Mouse (Mus musculus) heart, postnatal 14 days (tissue): ENCODE data around the gene Zbtb46. TPM values are rescaled to one million over a fixed set of nuclear protein-coding genes. Genes with fewer than 3 reads are reported as not detected.
A peak's percentile ranks its signal among the peaks of the same experiment; 100 is the strongest.
"Not testable (repeated sequence)": the region's sequence is repeated elsewhere in the genome, so short reads cannot be mapped to it uniquely, and the experiment has no call there.

ENCODE experiments used
- DNase-seq, 2 experiments: peaks; one replicate each; pipeline ENCODE4 v3.0.0; 2021 to 2022
- intact Hi-C: fragments of 180-260 bp; cut with DNase I; formaldehyde crosslinking; loops from one replicate; pipeline ENCODE4 v1.15.1; 2025
- long read RNA-seq, 2 experiments: library from polyadenylated mRNA; stranded (forward); transcript quantifications; one replicate each; pipeline ENCODE4 v2.0.0; 2021
- total RNA-seq, 2 experiments: library from RNA; stranded (reverse); gene quantifications; 2 replicates each; pipeline ENCODE4 v1.2.3; 2021

Gene Zbtb46
- 10 to 100 TPM; 13.8 to 14.4 TPM for total RNA-seq
- long read RNA-seq, experiment 1, full-length matches to known transcripts = 10 of 16 reads
- long read RNA-seq, experiment 1, partial matches to known transcripts = 0 of 16 reads
- long read RNA-seq, experiment 1, other reads (novel, unspliced or antisense) = 6 of 16 reads
- long read RNA-seq, experiment 2, full-length matches to known transcripts = 15 of 27 reads
- long read RNA-seq, experiment 2, partial matches to known transcripts = 0 of 27 reads
- long read RNA-seq, experiment 2, other reads (novel, unspliced or antisense) = 12 of 27 reads

GRCm38 (mm10) chr2:181459153-181459672 lies at the start of gene Zbtb46:
Gene Zbtb46, minus strand, starts transcription at chr2:181459426.
- intact Hi-C loops = loop anchor here (2.0 to 5.0 kb wide), 2 partner anchors 28 to 47 kb away; no protein-coding TSS in a partner anchor
- DNase-seq = peak; percentile 93 to 97

GRCm38 (mm10) chr2:181498644-181499043 lies 39.4 kb upstream of the Zbtb46 start:
- no peak for DNase-seq
- intact Hi-C loops = loop anchor here (2.0 to 5.0 kb wide), 2 partner anchors 18 to 106 kb away; no protein-coding TSS in a partner anchor

- intact Hi-C loops = loop anchor here (2.0 to 5.0 kb wide), 2 partner anchors 43 to 105 kb away; no protein-coding TSS in a partner anchor
- peak; percentile 63 to 71 for DNase-seq
Measured at GRCm38 (mm10) chr2:181497548-181497875, 38.3 kb upstream of the Zbtb46 start.

GRCm38 (mm10) chr2:181496831-181497547 lies 37.8 kb upstream of the Zbtb46 start, which contains the start of gene Tpd52l2:
Gene Tpd52l2, plus strand, starts transcription at chr2:181497142.
- peak; percentile 89 to 92 for DNase-seq
- intact Hi-C loops = loop anchor here (1.0 to 5.0 kb wide), 3 partner anchors 42 to 105 kb away; no protein-coding TSS in a partner anchor

- DNase-seq = peak; percentile 72 to 81
- intact Hi-C loops = loop anchor here (1.0 to 5.0 kb wide), 3 partner anchors 41 to 104 kb away; no protein-coding TSS in a partner anchor
Measured at GRCm38 (mm10) chr2:181496281-181496680, 37.1 kb upstream of the Zbtb46 start.

GRCm38 (mm10) chr2:181495845-181496244 lies 36.6 kb upstream of the Zbtb46 start:
- not testable (repeated sequence) for DNase-seq
- intact Hi-C loops = loop anchor here (1.0 to 5.0 kb wide), 3 partner anchors 41 to 104 kb away; no protein-coding TSS in a partner anchor

- intact Hi-C loops = no loop called here
- no peak for DNase-seq
Measured at GRCm38 (mm10) chr2:181494266-181494945, 35.2 kb upstream of the Zbtb46 start.

GRCm38 (mm10) chr2:181493156-181493927 lies 34.1 kb upstream of the Zbtb46 start, which contains the start of gene Abhd16b:
Gene Abhd16b, plus strand, starts transcription at chr2:181493206.
- DNase-seq = no peak
- intact Hi-C loops = no loop called here

- DNase-seq = no peak
- intact Hi-C loops = no loop called here
Measured at GRCm38 (mm10) chr2:181492206-181492605, 33.0 kb upstream of the Zbtb46 start.

- no peak for DNase-seq
- intact Hi-C loops = no loop called here
Measured at GRCm38 (mm10) chr2:181491432-181492205, 32.4 kb upstream of the Zbtb46 start.

- DNase-seq = peak; percentile 49 to 61
- intact Hi-C loops = loop anchor here (2.0 kb wide), 1 partner anchor 29 kb away; the partner anchor contains the start of gene Zbtb46
Measured at GRCm38 (mm10) chr2:181487338-181488277, 28.4 kb upstream of the Zbtb46 start.

GRCm38 (mm10) chr2:181485741-181486140 lies 26.5 kb upstream of the Zbtb46 start:
- no peak for DNase-seq
- intact Hi-C loops = loop anchor here (2.0 kb wide), 1 partner anchor 27 kb away; the partner anchor contains the start of gene Zbtb46

GRCm38 (mm10) chr2:181484456-181485233 lies 25.4 kb upstream of the Zbtb46 start:
- intact Hi-C loops = no loop called here
- peak; percentile 42 to 45 for DNase-seq

GRCm38 (mm10) chr2:181483562-181484318 lies 24.5 kb upstream of the Zbtb46 start:
- intact Hi-C loops = no loop called here

GRCm38 (mm10) chr2:181483120-181483519 lies 23.9 kb upstream of the Zbtb46 start:
- intact Hi-C loops = no loop called here
- DNase-seq = no peak

More at GRCm38 (mm10) chr2:181483562-181484318, 24.5 kb upstream of the Zbtb46 start:
- peak; percentile 62 for DNase-seq

GRCm38 (mm10) chr2:181472256-181472827 lies 13.1 kb upstream of the Zbtb46 start:
- no peak for DNase-seq
- intact Hi-C loops = no loop called here
